Mouse (Mus musculus) liver, embryonic 11.5 days (tissue): Measurements from ENCODE around the gene Arhgef12. TPM values are rescaled to one million over a fixed set of nuclear protein-coding genes. Genes with fewer than 3 reads are reported as not detected.

Source experiments
- ATAC-seq: fragments of 200-750 bp; cut with Nextera tagmentation; replicated peaks from 2 replicates; pipeline ENCODE4 v1.8.0; 2017; ENCODE audit warnings: moderate number of reproducible peaks, mild to moderate bottlenecking, moderate TSS enrichment, moderate library complexity; ENCODE audit not compliant: low FRiP score
- DNase-seq: peaks from one replicate; pipeline ENCODE4 v3.0.0-alpha.2; 2017; ENCODE audit warnings: low spot score
- H3K27ac ChIP-seq: fragments of 300-500 bp; sonication (generic); 2 replicates; pipeline ENCODE4 v1.5.1; 2014; ENCODE audit warnings: mild to moderate bottlenecking, low read depth, low read length, control low read depth
- H3K27me3 ChIP-seq: fragments of 300-500 bp; sonication (generic); replicated peaks from 2 replicates; pipeline ENCODE4 v1.6.1; 2014; ENCODE audit warnings: low read length, mixed read lengths; ENCODE audit not compliant: control insufficient read depth, insufficient read depth
- H3K36me3 ChIP-seq: fragments of 300-500 bp; sonication (generic); 2 replicates; pipeline ENCODE4 v1.6.1; 2014; ENCODE audit warnings: mild to moderate bottlenecking, low read length, moderate library complexity, mixed read lengths; ENCODE audit not compliant: control insufficient read depth, insufficient read depth
- H3K4me1 ChIP-seq: fragments of 300-500 bp; sonication (generic); replicated peaks from 2 replicates; pipeline ENCODE4 v1.6.1; 2014; ENCODE audit warnings: low read length, mixed read lengths; ENCODE audit not compliant: control insufficient read depth, insufficient read depth
- H3K4me2 ChIP-seq: fragments of 300-500 bp; sonication (generic); 2 replicates; pipeline ENCODE4 v1.6.1; 2014; ENCODE audit warnings: mild to moderate bottlenecking, control low read depth, moderate library complexity
- H3K4me3 ChIP-seq: fragments of 300-500 bp; sonication (generic); 2 replicates; pipeline ENCODE4 v1.5.1; 2014; ENCODE audit warnings: low read depth, low read length, control low read depth
- H3K9ac ChIP-seq: fragments of 300-500 bp; sonication (generic); 2 replicates; pipeline ENCODE4 v1.6.1; 2014; ENCODE audit warnings: low read depth, low read length, control low read depth
- H3K9me3 ChIP-seq: fragments of 300-500 bp; sonication (generic); 2 replicates; pipeline ENCODE4 v1.6.1; 2016; ENCODE audit warnings: low read length, inconsistent platforms, mixed read lengths; ENCODE audit not compliant: control insufficient read depth
- WGBS: fragments of 180-500 bp; shearing (Covaris S2); extraction: QIAGEN DNeasy Blood & Tissue Kit; methylation state at CpG from one replicate; pipeline ENCODE4 v1.1.7; 2014; 5-methylcytosine and 5-hydroxymethylcytosine counted together
- polyA plus RNA-seq: library from polyadenylated mRNA; unstranded; fragments of >200 nt; fragmentation: Nextera tagmentation; extraction: Ambion mirVana; gene quantifications from 2 replicates; pipeline ENCODE4 v1.2.1, GENCODE M21; 2014

The Arhgef12 gene
- polyA plus RNA-seq, 1 experiment from 2014 or later, result 7.0 TPM

DNA sequence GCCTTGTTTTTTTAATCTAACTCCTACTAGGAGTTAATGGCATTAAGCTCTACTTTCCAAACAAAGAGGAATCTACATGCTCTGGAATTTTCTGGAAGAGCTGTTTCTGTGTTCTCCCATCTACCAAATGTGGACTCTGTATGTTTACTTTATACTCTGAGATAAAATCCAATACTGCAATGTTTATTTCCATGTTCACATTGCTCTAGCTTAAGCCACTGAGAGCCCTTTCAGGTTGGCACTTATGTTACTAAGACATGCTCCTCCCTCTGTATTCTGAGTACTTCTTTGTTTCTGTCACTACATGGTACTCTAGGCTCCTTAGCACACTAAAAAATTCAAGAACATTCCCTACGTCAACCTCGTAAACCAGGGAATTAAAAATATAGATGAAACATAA lies 56.6 kb downstream of the Arhgef12 start:
- no peak overlapping the region for H3K4me3 ChIP-seq
- no peaks in the 10 kb centered on the region for H3K27me3 ChIP-seq
- H3K4me1 ChIP-seq, result no peaks in the 10 kb centered on the region
- no peak overlapping the region for H3K27ac ChIP-seq
- H3K4me2 ChIP-seq, result no peak overlapping the region
- H3K9ac ChIP-seq, result no peak overlapping the region
- no peaks in the 10 kb centered on the region for H3K36me3 ChIP-seq
- ATAC-seq (no peak), DNase-seq (no peak)
- WGBS, result 96% methylated on average over 2 of the region's 2 CpGs
- no peaks in the 10 kb centered on the region for H3K9me3 ChIP-seq

DNA sequence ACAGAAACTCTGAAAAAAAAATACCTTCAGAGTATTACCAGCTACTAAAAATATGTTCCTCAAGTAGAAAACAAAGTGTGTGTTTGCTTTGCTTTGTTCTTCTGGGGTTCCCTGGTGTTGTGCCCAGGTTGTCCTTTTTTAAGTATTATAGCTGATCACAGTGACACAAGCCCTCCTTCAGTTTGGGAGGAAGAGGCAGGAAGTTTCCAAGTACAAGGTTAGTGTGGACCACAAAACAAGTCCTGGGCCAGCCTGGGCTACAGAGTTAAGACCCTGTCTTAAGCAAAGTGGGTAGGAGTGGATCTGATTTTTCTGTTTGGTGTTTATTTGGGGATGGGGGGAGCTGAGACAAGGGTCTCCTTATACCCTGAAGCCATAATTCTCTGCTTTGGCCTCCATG lies 62.6 kb downstream of the Arhgef12 start:
- Histone ChIP-seq H3K9ac (no peak overlapping the region), H3K27ac (no peak overlapping the region), H3K9me3 (no peaks in the 10 kb centered on the region), H3K4me1 (no peaks in the 10 kb centered on the region), H3K4me3 (no peak overlapping the region), H3K4me2 (no peak overlapping the region), H3K27me3 (no peaks in the 10 kb centered on the region), H3K36me3 (no peaks in the 10 kb centered on the region)
- no peak for ATAC-seq
- no peak for DNase-seq

DNA sequence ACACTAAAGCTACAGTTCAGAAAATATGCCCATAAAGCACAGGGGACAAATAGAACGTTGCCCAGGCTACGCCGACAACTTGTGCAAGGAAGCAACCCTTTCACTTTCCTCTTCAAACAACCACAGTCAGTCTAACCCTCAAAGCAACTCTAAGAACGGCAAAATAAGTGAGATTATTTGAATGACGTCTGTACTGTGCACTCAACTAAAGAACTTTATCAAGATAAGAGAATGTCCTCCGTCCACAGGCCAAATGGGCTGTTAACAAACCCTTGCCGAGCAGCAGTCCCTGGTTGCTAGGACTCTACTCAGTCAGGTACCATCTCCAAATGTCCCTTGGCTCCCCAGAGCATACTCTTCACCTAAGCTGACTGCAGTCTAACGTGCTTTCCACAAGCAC lies 68.6 kb downstream of the Arhgef12 start:
- ATAC-seq (no peak), DNase-seq (no peak)
- Histone ChIP-seq H3K27ac (no peak overlapping the region), H3K4me3 (no peak overlapping the region), H3K4me1 (no peaks in the 10 kb centered on the region; the same call in 1 of the 2 replicates), H3K36me3 (no peaks in the 10 kb centered on the region), H3K9ac (no peak overlapping the region), H3K27me3 (no peaks in the 10 kb centered on the region), H3K4me2 (no peak overlapping the region), H3K9me3 (no peaks in the 10 kb centered on the region)
- WGBS, result 69% methylated on average over 8 of the region's 8 CpGs

DNA sequence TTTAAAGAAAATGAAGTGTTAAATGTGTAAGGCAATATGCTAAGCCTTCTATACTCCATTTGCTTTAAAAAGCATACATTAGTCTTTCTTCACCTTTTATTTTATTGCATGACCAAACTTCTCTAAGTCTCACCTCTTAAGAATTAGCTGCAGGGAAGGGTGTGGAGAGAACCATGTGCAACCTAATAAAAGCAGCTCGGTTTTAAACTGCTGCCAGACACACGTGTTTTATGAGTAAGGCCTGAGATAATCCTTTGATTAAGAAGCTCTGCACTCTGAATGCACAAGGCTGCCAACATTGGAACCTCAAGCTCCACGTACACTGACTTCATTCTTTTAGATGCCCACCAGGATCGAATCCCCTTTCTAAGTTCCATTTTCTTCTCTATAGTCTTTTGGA lies 71.8 kb downstream of the Arhgef12 start:
- no peak overlapping the region for H3K4me3 ChIP-seq
- no peaks in the 10 kb centered on the region; the same call in 1 of the 2 replicates for H3K4me1 ChIP-seq
- H3K4me2 ChIP-seq, result no peak overlapping the region
- H3K36me3 ChIP-seq, result no peaks in the 10 kb centered on the region
- no peak overlapping the region for H3K9ac ChIP-seq
- H3K27me3 ChIP-seq, result no peaks in the 10 kb centered on the region
- DNase-seq (no peak), ATAC-seq (no peak)
- no peak overlapping the region for H3K27ac ChIP-seq
- H3K9me3 ChIP-seq, result no peaks in the 10 kb centered on the region
- WGBS, result 64% methylated on average over 4 of the region's 4 CpGs

DNA sequence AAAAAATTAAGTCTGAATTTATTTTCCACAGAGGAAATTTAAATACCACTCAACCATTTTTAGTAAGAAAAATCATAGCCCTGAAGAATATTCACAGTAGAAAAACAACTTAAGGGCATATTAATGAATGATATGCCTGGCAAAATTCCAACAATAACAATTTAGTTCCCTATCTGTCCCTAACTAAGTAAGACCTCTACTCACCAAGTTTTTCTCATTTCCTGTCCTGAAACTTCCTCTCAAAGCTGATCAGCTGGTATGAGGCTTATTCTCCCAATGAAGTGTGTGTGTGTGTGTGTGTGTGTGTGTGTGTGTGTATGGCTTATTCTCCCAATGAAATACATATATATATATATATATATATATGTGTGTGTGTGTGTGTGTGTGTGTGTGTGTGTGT lies 72.8 kb downstream of the Arhgef12 start:
- Histone ChIP-seq H3K4me2 (no peak overlapping the region), H3K4me3 (no peak overlapping the region), H3K27ac (no peak overlapping the region), H3K9ac (no peak overlapping the region), H3K36me3 (no peaks in the 10 kb centered on the region), H3K9me3 (no peaks in the 10 kb centered on the region), H3K4me1 (no peaks in the 10 kb centered on the region; the same call in 1 of the 2 replicates), H3K27me3 (no peaks in the 10 kb centered on the region)
- ATAC-seq (no peak), DNase-seq (no peak)

DNA sequence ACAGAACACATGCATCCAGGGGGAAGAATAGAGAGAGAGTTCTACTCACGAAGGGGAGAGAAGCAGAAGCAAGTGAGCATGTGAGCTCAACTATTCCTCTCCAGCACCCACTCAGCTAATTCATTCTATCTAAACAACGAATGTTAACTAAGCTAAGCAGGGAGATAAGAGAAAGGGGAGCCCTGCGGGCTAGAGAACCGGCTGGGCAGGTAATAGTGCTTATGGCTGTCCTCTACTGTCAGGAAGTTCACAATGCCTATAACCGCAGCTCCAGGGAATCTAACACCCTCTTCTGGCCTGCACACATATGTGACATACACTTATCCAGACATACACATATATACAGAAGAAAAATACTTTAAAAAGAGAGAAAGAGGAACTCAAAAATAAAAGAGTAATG lies 79.3 kb downstream of the Arhgef12 start:
- Histone ChIP-seq H3K36me3 (no peaks in the 10 kb centered on the region), H3K4me2 (no peak overlapping the region), H3K4me3 (no peak overlapping the region), H3K27me3 (no peaks in the 10 kb centered on the region), H3K9ac (no peak overlapping the region), H3K9me3 (no peaks in the 10 kb centered on the region), H3K4me1 (no peaks in the 10 kb centered on the region), H3K27ac (no peak overlapping the region)
- DNase-seq (no peak), ATAC-seq (no peak)
- 45% methylated on average over 5 of the region's 5 CpGs for WGBS

DNA sequence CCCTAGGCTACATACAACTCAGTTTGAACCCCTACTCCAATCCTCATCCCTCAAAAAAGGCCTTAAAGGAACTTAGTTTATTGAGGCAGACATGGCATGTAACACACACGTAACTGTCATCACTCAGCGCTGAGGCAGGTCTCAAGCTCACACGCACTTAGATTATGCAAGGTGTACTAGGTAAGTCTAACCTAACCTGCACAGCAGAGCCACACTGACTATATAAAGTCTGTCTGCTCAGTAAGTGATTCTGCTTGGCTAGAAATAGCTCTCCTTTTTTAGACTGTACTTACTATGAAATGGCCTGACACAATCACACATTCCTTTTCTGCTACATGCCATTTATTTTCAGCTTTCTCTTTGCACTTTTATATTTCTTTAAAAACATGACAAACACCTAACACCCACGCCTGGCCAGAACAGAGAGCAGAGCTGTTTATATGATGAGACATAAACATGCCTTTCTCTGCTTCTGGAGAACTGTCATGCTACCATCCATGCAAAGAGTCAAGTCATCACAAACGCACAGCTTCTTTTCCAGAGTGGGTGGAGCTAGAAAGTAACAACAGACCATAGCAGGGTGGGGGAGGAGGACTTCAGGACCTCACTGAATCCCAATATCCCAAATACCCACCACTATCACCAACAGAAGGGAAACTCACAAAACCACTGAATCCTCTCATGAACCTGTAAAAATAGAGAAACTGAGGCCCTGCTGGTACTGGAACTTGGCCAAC lies 85.4 kb downstream of the Arhgef12 start:
- Histone ChIP-seq H3K4me2 (no peak overlapping the region), H3K27me3 (no peaks in the 10 kb centered on the region), H3K27ac (no peak overlapping the region), H3K9ac (no peak overlapping the region), H3K4me1 (no peaks in the 10 kb centered on the region), H3K36me3 (0 out of 2 replicates have a peak, but pooled peaks cover 2% of the 10 kb centered on the region), H3K4me3 (no peak overlapping the region), H3K9me3 (no peaks in the 10 kb centered on the region)
- no peak for DNase-seq
- no peak for ATAC-seq
- WGBS, result 80% methylated on average over 5 of the region's 5 CpGs

DNA sequence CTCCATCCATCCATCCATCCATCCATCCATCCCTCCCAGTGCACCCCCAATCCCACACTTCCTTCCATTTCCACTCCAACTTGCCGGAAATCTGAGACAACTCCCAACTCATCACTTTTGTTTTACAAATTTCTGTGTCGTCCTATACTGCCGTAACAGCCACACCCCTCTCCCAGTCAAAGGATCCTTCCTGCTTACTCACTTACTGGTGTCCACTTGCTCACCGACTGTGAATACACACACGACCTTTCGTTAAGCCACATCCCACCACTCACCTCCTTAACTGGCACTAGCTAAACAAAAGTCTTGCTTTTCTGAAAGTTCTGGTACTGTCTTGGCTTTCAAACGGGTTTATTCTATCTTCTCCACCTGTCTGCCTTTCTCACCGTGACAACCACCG lies 87.4 kb downstream of the Arhgef12 start:
- Histone ChIP-seq H3K4me1 (no peaks in the 10 kb centered on the region), H3K4me3 (no peak overlapping the region), H3K27me3 (no peaks in the 10 kb centered on the region), H3K9ac (no peak overlapping the region), H3K4me2 (no peak overlapping the region), H3K36me3 (0 out of 2 replicates have a peak, but pooled peaks cover 2% of the 10 kb centered on the region), H3K9me3 (no peaks in the 10 kb centered on the region), H3K27ac (no peak overlapping the region)
- ATAC-seq (no peak), DNase-seq (no peak)
- 94% methylated on average over 9 of the region's 9 CpGs for WGBS

DNA sequence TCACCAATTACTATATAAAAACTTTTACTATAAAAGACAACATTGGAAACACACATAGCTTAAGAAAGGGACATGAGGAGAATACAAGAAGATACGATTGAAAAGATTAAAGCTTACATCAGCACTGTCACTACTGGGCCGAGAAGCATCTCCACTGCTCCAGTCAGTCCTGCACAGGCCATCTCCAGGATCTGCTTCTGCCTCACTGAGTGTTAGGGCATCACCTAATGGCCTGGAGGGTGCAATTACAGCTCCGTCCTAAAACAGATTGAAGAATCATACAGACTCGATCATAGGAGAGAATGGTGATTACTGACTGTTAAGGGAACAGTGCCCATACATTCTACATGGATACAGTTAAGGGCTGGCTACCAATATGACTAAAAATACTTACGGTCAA lies 91.3 kb downstream of the Arhgef12 start:
- Histone ChIP-seq H3K36me3 (peaks cover 2% of the 10 kb centered on the region; the same call in 1 of the 2 replicates), H3K27ac (no peak overlapping the region), H3K9me3 (no peaks in the 10 kb centered on the region), H3K9ac (no peak overlapping the region), H3K4me3 (no peak overlapping the region), H3K27me3 (no peaks in the 10 kb centered on the region), H3K4me1 (no peaks in the 10 kb centered on the region), H3K4me2 (no peak overlapping the region)
- ATAC-seq, result no peak
- DNase-seq, result no peak
- WGBS, result 86% methylated on average over 5 of the region's 5 CpGs
